Mouse (Mus musculus) adipocyte (in vitro differentiated cells): ENCODE measurements around the gene 1700001O22Rik.

Source experiments
- DNase-seq: peaks from one replicate; pipeline ENCODE4 v3.0.0-alpha.2; 2016; ENCODE audit warnings: low spot score

Gene 1700001O22Rik

DNA sequence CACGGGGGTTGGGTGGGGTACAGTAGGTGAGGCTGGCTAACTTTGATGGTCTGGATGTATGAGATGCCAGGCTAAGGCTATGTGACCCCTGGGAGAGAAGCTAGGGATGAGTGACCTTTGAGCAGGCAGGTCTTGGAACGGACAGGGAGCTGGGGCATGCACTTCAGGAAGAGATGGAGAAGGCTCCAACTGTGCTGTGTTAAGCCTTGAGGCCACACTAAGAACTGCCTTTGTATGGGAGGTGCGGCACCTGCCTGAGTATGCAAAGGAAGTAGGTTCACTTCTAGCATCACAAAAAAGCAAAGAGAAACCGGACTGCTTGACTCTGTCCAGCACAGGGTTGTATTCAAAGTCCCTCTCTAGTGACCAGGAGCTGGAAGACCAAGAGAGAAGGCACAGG lies 25.2 kb downstream of the 1700001O22Rik start:
- DNase-seq = no peak

DNA sequence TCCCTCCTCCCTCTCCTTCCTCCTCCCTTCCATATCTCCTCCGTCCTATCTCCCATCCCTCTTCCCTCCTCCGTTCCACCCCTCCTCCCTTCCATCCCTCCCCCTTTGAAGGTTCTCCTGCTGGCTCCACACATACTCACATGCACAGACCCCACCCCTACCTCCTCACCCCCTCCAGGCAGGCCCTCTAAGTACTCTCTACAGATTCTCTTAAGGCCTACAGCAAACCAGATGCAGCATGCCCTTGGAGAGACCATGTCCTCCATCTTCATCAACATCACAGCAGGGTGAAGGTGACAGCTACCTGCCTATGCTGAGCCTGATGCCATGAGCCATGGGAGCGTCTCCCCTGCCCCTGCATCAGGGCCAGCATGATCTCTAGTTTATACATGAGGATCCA lies 26.2 kb downstream of the 1700001O22Rik start:
- DNase-seq = no peak

DNA sequence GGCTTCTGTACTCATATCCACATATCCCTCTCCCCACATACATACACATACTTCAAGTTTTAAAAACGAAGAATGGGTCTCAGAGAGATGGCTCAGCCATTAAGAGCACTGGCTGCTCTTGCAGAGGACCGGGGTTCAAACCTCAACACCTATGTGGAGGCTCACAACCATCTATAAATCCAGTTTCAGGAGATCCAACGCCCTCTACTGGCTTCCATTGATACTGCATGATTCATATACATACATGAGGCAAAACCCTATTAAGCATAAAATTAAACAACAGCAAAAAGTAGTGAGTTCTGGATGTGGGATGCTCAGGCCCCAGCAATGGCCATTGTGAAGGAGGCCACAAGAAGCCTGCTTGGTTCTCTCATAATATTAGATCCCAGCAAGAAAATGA lies 27.5 kb downstream of the 1700001O22Rik start:
- no peak for DNase-seq

DNA sequence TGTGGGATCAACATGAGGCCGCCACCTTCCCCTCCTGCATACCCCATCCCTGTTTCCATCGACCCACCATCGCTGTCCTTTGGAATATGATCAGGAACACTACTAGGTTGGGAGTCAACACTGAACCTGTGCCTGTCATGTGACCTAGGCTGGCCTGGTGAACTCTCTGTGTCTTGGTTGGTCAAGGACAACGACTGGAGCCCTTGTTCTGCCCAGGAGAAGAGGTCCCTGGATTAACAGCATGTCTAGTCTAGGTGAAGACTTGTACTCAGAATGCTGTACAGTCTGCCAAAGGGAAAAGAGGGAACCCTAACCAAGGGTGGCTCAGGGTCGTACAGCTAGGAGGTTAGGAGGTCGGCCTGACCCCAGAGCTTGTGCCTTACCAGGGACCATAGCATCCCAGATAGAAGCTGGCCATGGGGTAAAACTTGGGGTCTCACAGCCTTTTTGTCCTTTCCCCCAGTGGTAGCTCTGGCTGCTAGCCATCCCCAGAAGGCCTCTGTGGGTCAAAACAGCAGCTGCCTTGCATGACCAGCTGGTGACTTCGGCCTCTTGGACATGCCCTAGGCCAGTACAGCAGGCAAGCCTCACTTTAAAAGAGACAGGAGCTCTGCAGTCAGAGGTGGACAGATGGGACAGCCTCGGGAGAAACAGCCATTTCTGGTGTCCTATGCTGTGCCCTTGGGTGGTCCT lies 30.0 kb downstream of the 1700001O22Rik start:
- peak; percentile 57 for DNase-seq

DNA sequence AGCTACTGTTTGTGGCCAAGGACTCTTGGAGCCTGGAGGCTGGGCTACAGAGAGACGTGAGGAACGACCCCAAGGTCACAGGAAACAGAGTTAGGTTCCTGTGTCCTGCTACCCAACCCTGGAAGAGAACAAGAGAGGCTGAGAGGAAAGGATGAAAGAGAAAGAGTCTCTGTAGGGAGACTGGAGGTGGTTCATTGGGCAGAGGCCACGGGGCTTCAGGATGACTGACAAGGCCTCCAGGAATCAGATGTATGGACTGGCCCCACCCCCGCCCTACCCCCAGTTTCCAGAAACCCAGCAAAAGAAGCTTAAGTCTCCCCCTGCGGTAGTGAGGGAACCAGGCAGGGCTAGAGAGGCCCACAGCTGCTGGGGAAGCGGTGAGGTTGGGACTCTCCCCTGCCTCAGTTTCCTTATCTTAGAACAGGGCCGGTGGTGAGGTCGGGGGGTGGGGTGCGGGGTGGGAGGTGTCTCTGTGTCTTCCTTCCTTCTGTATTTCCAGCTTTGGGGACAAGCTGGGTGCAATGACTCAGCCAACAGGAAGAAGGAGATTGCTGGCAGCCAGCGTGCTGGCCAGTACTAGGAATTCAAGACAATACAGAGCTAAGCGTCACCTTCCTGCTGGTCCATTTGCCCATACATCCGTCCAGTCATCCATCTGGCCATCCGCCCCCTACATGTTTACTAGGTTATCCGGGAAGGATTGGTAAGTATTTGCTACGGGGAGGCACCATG lies 30.7 kb downstream of the 1700001O22Rik start:
- no peak for DNase-seq

DNA sequence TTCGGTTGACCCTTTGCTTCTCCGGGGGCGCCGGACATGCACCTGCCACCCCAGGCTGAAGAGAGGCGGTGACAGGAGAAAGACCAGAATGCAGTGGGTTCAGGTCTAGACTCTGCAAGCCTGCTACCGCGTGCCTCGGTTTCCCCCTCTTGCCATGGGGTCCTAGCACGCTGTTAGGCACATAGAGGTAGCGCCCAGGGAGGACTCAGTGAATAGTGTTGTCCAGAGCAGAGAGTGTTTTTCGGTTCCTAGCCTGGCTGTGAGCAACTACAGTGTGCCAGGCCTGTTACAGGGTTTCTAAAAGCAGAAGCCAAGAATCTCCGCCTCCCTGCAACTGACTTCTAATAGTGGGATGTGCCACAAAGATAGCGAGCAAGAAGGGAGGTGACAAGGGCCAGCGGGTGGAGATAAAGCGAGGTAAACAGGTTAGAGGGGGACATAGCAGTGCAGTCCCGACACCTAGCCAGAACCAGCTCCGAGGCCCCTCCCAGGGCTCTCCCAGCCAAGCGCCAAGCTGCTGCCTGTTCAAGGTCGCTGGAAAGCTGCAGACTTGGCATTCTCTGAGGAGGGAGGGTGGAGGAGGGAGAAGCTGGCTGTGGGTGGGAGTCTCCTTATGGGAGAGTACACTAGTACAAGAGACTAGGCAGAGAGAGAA lies 31.5 kb downstream of the 1700001O22Rik start:
- DNase-seq = peak; percentile 67

DNA sequence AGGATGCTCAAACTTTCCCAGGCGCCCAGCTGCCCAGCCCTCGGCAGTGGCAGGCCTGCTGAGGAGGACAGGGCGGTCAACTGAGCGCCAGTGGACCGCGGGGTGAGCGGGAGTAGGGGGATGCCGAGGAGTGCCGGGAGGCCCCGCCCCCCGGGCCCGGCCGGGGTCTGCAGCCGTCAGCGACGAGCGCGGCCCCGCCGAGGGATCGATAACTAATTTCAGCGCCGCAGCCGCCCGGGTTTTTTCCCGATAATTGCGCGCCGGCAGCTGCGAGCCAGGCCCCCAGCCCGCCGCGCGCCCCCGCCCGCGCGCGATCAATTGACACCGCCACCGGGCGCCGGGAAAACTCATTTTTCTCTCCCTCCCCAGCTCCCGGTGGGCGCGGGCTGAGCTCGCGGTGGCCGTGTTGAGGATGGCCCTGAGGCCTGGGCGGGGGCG lies 32.1 kb downstream of the 1700001O22Rik start:
- no peak for DNase-seq

DNA sequence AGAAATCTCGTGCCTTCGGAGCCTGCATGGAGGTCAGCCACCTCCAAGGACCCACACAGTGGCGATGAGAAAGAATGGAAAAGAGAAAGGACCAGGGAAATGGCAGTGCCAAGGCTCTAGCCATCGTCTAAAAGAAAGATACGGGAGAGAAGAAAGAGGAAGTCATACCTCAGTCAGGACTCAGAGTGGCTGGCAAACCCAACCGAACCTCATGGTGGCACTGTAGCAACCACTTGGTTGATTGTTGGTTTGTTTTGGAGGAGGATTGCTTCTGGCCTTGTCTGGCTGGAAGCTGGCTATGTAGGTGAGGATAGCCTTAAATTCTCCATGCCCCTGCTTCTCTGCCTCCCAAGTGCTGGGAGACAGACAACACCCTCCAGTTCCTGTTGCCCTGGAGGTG lies 34.3 kb downstream of the 1700001O22Rik start:
- DNase-seq = no peak

DNA sequence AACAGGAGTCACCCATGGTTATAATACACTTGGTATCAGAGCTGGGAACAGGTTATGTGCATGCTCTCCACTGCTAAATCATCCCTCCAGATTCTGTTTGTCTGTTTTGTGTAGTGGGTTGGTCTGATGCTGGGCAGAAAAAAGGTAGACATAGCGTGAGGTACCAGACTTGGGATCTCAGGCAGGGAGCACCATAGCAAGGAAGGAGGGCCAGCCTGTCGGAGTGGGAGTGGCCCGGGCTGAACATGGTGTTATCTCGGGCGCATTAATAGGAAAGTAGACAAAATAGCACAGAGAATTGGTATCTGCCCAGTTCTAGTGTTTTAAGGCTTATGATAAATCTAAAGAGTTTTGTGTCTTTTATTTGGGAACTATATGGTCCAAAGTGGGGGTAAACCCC lies 34.9 kb downstream of the 1700001O22Rik start:
- no peak for DNase-seq

DNA sequence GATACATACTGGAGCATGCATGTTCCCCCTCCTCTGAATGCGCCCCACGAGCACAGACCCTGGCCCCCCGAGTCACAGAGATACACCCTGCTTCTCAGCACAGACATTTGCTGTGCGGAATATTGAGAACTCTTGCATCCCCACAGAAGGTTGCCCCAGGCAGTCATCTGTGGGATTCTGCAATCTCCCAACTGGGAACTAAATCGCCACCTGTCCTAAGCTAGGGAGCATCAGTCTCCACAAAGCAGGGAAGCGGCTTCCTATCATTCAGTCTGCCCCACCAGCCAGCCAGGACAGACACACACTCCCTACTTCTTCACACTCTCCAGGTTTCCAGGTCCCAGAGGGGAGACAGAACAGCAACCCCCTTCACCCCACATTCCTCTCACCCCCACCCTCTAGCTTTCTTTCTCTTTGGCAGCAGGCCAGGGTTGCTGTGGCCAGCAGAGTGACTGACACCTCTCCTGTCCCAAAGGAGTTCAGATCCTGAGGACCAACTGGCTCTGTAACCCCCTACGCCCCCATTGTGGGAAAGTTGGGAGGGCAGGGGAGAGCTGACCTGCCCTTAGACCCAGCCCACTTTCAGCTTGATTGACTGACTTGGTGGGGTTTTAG lies 35.7 kb downstream of the 1700001O22Rik start:
- no peak for DNase-seq

DNA sequence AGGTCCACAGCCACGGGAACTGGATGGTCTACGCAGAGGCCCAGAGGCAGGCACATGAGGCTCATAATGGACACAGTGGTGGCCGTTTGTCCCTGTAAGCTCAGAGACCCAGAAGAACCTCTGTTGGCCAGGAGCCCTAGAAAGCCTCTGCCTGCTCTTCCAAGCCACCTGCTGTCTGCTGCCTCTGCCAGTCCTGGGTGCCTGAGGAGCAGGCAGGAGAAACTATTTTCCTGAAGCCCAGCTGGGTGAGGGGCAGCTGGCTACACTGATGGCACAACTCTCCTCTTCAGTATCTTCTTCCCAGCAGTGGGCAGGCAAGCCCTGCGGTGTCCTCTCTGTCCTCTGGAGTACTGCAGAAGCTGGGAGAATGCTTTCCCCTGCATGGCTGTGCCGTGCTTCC lies 37.0 kb downstream of the 1700001O22Rik start:
- DNase-seq = no peak

DNA sequence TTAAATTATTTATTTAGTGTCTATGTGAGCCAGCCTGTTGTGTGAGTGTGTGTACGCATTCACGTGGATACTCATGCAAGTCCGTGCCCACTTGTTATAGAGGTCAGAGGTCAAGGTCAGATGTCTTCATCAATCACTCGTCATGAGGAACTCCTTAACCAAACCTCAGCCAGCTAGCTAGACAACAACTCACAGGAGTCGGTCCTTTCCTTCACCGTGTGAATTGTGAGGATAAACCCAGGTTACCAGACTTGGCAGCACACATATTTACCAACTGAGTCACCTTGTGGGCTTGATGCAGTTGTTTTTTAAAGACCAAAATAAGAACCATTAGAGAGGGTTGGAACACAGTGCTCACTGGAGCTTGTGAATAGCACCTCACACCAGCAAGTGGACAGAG lies 42.8 kb downstream of the 1700001O22Rik start:
- no peak for DNase-seq

DNA sequence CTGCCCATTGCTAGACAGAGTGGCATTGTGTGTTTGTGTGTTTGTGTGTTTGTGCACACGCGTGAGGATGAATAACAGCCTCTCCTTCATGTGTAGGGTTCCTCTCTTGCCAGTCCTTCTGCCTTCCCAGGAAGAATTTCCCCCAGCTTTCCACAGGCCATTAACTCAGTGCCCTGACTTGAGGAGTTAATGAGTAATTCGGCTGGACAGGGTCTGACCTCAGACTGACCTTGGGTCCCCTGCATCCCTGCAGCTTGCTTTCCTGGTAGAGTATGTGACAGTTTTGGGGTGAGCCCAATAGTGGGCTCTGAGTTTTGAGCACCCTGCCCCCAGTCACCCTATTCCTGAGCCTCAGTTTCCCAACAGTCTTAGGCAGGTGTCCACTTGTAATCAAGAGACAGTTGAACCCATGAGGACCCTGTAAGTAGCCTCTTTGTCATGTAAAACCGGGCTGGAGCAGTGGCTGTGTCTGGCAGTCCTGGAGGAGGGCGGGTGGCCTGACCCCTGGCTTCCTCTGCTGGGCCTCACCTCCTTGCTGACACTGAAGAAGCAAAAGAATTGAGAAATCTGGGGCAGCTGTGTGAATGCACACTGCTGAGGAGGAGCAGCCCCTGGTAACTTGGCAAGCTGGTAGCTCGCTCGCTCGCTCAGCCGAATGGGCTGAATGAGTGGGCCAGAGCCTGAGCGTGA lies 43.5 kb downstream of the 1700001O22Rik start:
- peak; percentile 59 for DNase-seq

DNA sequence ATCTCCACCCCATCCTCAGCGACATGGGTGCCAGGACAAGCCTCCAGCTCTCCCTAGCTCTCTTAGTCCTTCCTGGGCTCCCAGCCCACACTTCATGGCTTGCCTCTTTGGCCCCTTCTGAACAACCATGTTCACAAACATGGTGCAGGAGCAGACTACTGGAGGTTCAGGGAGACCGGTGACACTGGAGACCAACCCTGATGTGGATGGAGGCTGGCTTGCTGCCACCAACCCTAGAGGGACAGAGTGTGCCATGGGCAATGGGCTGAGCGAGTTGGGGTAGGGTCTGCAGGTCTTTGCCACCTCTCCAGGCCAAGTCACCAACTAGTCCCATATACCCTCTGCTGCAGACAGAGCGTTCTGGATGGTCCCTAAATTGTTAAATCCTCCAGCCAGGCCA lies 44.0 kb downstream of the 1700001O22Rik start:
- DNase-seq = no peak

DNA sequence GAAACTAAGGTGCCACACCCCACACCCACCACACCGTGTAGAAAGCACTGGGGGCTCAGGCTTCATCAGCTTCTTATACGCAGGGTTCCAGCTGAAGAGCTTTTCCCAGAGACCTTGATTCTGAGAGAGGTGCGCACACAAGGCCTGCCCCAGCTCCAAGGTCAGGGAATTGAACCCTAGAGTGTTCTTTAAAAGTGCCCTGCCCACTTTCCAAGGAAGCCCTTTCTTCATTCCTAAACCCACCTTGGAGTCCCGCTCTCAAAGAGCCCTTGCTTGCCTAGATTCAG lies 44.4 kb downstream of the 1700001O22Rik start:
- no peak for DNase-seq

DNA sequence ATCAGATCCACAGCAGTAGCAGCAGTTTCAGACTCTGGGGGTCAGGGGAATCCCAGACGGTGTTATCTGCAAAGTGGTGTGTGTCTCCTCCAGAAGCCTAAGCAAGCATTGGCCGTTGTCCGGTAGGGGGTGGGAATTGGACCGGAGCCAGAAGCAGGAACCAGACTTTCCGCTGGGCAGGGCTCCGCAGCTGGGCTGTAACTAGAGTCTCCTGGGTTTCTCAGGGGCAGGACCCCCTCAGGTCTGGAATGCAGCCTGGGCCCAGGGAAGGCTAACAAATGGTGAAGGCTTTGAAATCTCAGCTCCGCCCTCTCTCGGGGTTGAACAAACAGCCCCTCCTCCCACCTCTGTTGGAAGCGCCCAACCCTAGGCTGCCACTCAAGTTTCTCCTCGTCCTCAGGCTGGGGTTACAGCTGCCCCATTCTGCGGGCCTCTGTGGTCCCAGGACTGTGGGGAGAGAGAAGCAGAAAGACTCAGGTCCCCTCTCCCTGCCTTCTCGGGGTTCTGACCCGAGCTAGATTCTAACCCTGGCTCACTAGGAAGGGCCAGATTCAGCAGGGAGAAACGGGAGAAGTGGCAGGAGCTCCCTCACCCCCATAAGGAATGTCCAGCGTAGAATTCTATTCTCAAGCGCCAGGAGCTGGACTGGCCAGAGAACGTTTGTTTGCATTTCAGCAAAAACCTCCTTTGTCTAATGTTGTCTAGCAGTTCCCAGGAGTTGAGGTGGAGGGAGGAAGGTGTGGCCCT lies 44.9 kb downstream of the 1700001O22Rik start:
- peak; percentile 58 for DNase-seq

DNA sequence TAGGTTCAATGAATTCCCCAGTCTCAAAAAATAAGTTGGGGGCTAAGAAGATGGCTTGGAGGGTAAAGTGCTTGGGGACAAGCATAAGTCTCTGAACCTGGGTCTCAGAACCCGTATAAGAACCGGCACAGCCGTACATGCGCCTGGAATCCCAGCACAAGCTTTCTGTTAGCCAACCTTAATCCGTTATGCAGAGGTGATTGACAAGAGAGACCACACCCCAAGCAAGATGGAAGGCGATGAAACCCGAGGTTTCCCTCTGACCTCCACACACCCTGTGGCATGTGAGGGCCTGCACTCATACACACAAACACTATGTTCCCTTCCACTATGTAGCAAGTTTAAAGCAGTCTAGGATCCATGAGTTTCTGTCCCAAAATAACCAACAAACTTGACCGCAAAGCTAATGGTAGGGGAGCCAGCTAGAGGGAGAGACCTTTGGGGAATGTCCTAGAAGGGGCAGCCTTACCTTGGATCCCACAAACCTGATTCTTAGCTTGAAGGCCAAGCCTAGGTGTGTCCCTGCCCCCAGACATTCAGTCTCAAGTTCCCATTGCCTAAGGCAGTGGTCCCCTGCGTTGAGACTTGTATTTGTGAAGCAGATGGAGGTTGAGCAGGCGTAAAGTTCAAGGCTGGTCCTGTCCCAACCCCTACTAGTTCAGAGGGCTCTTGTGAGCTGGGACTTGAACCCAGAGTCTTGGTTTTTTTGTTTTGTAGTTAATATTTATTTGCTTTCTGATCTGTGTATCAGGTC lies 46.3 kb downstream of the 1700001O22Rik start:
- DNase-seq = no peak

DNA sequence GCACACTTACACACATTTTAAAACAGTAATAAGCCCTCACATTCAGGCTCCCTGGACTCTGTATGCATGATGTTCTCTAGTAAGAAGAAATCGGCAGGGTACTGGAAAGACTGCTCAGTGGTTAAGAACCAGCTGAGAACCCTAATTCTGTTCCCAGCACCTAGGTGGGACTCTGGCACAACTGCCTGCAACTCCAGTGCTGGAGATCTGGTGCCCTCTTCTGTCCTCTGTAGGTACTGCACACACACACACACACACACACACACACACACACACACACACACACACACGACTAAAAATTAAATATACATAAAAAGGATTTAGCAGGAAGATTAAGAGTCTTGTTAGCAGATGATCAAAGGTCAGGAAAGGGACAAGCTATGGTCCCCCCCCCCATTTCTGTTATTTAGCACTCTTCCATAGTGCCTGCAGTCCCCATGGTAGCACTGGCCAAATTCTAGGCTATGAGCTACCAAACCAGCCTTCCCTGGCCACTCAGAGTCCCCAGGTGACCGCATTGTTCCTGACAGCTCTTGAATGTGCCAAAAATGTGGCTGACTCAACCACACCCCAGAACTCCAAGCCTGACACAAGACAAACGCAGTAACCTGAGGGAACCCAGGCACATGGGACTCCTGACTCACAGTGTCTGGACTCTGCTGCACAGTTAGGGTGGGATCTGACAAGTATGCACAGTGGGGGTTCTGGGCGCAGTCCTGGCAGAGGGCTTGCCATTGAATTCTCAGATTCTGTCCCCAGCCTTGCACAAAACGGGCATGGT lies 47.3 kb downstream of the 1700001O22Rik start:
- DNase-seq = no peak

DNA sequence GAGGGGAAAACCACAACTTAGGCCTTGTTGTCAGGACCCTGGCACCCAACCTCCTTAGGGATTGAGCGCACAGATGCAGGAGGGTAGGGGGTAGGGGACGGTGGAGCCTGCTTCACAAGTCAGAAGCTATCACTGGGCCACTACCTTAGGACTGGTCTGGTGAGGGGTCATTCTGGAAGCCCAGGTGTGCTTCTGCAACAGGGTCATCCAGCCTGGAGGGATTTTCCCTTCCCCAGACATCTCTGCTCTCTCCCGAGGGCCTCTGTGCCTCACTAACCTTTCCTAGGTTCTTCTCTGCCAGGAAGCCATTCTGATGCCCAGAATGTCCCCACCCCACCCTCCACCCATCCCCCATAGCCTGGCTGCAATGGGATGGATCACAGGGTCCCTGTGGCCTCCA lies 48.6 kb downstream of the 1700001O22Rik start:
- no peak for DNase-seq

DNA sequence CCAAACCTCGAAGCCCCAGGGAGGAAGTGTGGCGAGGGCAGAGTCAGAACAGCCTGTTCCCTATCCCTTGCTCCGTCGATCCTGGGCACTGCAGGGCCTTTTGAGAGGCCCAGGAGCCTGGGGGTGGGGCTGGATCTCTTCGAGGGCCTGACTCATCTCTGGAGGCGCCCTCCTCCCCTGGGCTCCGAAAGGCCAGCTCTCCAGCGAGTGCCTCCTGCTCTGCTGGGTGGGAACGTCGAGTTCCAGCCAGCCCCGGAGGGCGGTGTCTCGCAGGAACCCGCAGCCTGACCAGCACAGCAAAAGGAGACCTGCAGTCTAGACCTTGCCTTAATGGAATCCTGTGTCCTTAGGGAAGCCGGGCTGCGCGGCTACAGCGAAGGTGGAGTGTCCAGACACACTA lies 50.2 kb downstream of the 1700001O22Rik start:
- DNase-seq = peak; percentile 56
